Mouse (Mus musculus) CD4-positive, CD25-positive, alpha-beta regulatory T cell, adult 4 months (primary cell): ENCODE measurements around the gene Zfp965. TPM values are rescaled to one million over a fixed set of nuclear protein-coding genes. Genes with fewer than 3 reads are reported as not detected.
"Not testable (repeated sequence)": the region's sequence is repeated elsewhere in the genome, so short reads cannot be mapped to it uniquely, and the experiment has no call there.

Experiments
- ATAC-seq: one replicate; pipeline ENCODE4 v1.8.0; 2017
- polyA plus RNA-seq, 2 experiments: library from polyadenylated mRNA; unstranded; fragments of 100-300 nt; shearing (Covaris generic); gene quantifications; one replicate each; pipeline ENCODE4 v1.2.1; 2017

Gene Zfp965
- 1 to 10 TPM; 3.6 to 8.4 TPM for polyA plus RNA-seq

DNA sequence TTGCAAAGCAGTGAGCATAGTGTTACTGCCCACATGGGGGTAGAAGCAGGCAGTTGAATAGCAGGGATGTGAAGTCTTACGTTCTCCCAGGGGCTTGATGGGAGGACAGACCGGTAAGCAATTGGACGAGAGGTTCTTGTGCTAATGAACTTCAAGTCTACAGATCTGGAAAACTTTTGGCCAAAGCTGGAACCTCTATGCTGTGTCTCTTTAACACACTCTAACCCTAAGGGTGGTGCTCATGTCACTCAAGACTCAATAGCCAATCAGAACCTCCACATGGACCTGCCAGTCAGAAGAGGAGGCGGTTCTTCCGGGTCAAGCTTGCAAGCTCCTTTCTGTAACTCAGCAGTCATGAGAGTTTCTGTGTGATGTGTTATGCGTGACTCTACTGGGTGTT is at the start of gene Zfp965:
Gene Zfp965 (plus strand): TSS at position 301 of the 400 bp plus-strand sequence.
- ATAC-seq = not testable (repeated sequence)

DNA sequence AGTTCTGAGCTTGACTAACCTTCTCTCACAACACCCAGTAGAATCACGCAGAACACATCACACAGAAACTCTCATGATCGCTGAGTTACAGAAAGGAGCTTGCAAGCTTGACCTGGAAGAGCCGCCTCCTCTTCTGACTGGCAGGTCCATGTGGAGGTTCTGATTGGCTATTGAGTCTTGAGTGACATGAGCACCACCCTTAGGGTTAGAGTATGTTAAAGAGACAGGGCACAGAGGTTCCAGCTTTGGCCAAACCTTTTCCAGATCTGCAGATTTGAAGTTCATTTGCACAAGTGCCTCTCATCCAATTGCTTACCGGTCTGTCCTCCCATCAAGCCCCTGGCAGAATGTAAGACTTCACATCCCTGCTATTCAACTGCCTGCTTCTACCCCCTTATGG is 34.1 kb upstream of the Zfp965 start, which contains the start of gene Gm4724:
Gene Gm4724 (minus strand): TSS at position 101 of the 400 bp plus-strand sequence.
- ATAC-seq = not testable (repeated sequence)

Other genes starting within 250 kb of the Zfp965 start
- gene Gm14440, start 194.9 kb upstream of the Zfp965 start, polyA plus RNA-seq = 1 to 10 TPM in 1 of 2 experiments, not detected in 1; 2.8 TPM
- gene Gm4631, start 131.8 kb upstream of the Zfp965 start, polyA plus RNA-seq = 10 to 100 TPM; 10.5 to 16.6 TPM
- gene Zfp968, start 97.5 kb upstream of the Zfp965 start, polyA plus RNA-seq = 1 to 10 TPM; 1.4 to 2.9 TPM
- gene Gm4724, start 34.2 kb upstream of the Zfp965 start, polyA plus RNA-seq = 10 to 100 TPM in 1 of 2 experiments, 1 to 10 TPM in 1; 7.9 to 15.8 TPM
- 10 to 100 TPM in 1 of 2 experiments, not detected in 1; 10.2 TPM for gene Gm11007, start 174.0 kb downstream of the Zfp965 start, polyA plus RNA-seq
- gene Zfp969, start 233.7 kb downstream of the Zfp965 start, polyA plus RNA-seq = 10 to 100 TPM; 12.0 to 14.5 TPM